Comparison of ENCODE assay signal across 10 mouse cellular contexts in genomic region chr14:105360530-105360929, GRCm38 (mm10).
A peak's percentile ranks its signal among the peaks of the same experiment; 100 is the strongest.
DNase-seq lines count a peak whose midpoint lies in the region; ATAC-seq and TF ChIP-seq lines count a peak whose summit lies in the region.
"Had no signal": no experiment of that assay in that cellular context is flagged by ENCODE, and none has a peak within 500 bp of the region (broad histone marks: within the 10 kb centered on the region; RNA-seq: fewer than 3 reads in every experiment).

No protein-coding gene starts in this region.

- peak; percentile 34 for DNase-seq in urinary bladder, postnatal 25 days (ENCODE audit: low spot score)
- no peak for DNase-seq in urinary bladder, postnatal 10 days (ENCODE audit: low spot score)
- peak; percentile 42 to 53 for DNase-seq in gastrocnemius, adult 8-10 months (ENCODE audit: low spot score in 2 of 2)
- peak; percentile 91 for DNase-seq in heart, postnatal 0 days (ENCODE audit: low spot score)
- DNase-seq in urinary bladder, postnatal 36 days (ENCODE audit: low spot score in 2 of 2), result peak; percentile 28 to 71
- DNase-seq in left cerebral cortex, postnatal 25 days (ENCODE audit: low spot score in 2 of 2), result no peak
- DNase-seq in frontal cortex, postnatal 36 days (ENCODE audit: low spot score in 2 of 2), result no peak
- DNase-seq: right cerebral cortex, postnatal 4 days had no signal

- H3K27ac ChIP-seq in heart, postnatal 0 days (ENCODE audit: low read depth), result peak overlapping the region; percentile 47; the same call in 1 of the 2 replicates
- H3K27ac ChIP-seq: liver, embryonic 14.5 days had no signal

- peak; percentile 80 for TF ChIP-seq EP300 in heart, postnatal 0 days (IDR thresholded peaks at IDR 0.05; ENCODE audit: low read depth)

- H3K4me3 ChIP-seq in heart, postnatal 0 days (ENCODE audit: low read depth, low read length), result no peak overlapping the region

- no peak overlapping the region for H3K9ac ChIP-seq in heart, postnatal 0 days (replicated peaks; ENCODE audit: low read depth, low read length)
- H3K9ac ChIP-seq: liver, embryonic 14.5 days had no signal

- no peaks in the 10 kb centered on the region for H3K9me3 ChIP-seq in heart, postnatal 0 days (replicated peaks; ENCODE audit: control insufficient read depth, low read length)

- no peak overlapping the region for H3K4me2 ChIP-seq in heart, postnatal 0 days (ENCODE audit: low read depth, low read length)

- intact Hi-C loops in left cerebral cortex, postnatal 25 days (cut with DNase I), result no loop called here

- peak; percentile 97 for ATAC-seq in heart, postnatal 0 days (ENCODE audit: insufficient read depth, low read depth)
- no peak for ATAC-seq in granulocyte monocyte progenitor cell, adult 5-6 weeks (replicated peaks; ENCODE audit: poor library complexity, severe bottlenecking)

- no peaks in the 10 kb centered on the region for H3K36me3 ChIP-seq in heart, postnatal 0 days (replicated peaks; ENCODE audit: control insufficient read depth, insufficient read depth, low read length)

- TF ChIP-seq CTCF in heart, postnatal 0 days (IDR thresholded peaks at IDR 0.05; ENCODE audit: low read depth), result no peak

- peaks cover 4% of the 10 kb centered on the region; the same call in 1 of the 2 replicates for H3K4me1 ChIP-seq in heart, postnatal 0 days (ENCODE audit: control insufficient read depth, insufficient read depth)

- 8% methylated on average over 6 of the region's 6 CpGs for WGBS in heart, postnatal 0 days

- no peaks in the 10 kb centered on the region for H3K27me3 ChIP-seq in heart, postnatal 0 days (ENCODE audit: control insufficient read depth, insufficient read depth, low read length)

Comparison
In these comparisons a context has a peak if more than half of its experiments do, and no peak if none do; other contexts are left out.
1. DNase-seq: peak in urinary bladder, postnatal 25 days (single experiment), gastrocnemius, adult 8-10 months (2 of 2), heart, postnatal 0 days (single experiment) and urinary bladder, postnatal 36 days (2 of 2); none in urinary bladder, postnatal 10 days (single experiment), left cerebral cortex, postnatal 25 days (0 of 2) and frontal cortex, postnatal 36 days (0 of 2).